Mouse (Mus musculus) neural tube, embryonic 11.5 days (tissue): ENCODE data around the gene Polr3gl. TPM values are rescaled to one million over a fixed set of nuclear protein-coding genes. Genes with fewer than 3 reads are reported as not detected.

Experiments used
- ATAC-seq: fragments of 200-750 bp; cut with Nextera tagmentation; 2 replicates; pipeline ENCODE4 v1.8.0; 2017; ENCODE audit warnings: moderate number of reproducible peaks, mild to moderate bottlenecking, moderate TSS enrichment, moderate library complexity; ENCODE audit not compliant: insufficient read depth, low FRiP score, low TSS enrichment
- DNase-seq: peaks from one replicate; pipeline ENCODE4 v3.0.0-alpha.2; 2015; ENCODE audit warnings: low spot score
- H3K27ac ChIP-seq: fragments of 300-500 bp; sonication (generic); 2 replicates; pipeline ENCODE4 v1.5.1; 2014; ENCODE audit warnings: low read depth, mild to moderate bottlenecking, low read length
- H3K27me3 ChIP-seq: fragments of 300-500 bp; sonication (generic); 2 replicates; pipeline ENCODE4 v1.6.1; 2014; ENCODE audit warnings: mild to moderate bottlenecking, low read length, mixed read lengths; ENCODE audit not compliant: control insufficient read depth, insufficient read depth
- H3K36me3 ChIP-seq: fragments of 300-500 bp; sonication (generic); 2 replicates; pipeline ENCODE4 v1.6.1; 2014; ENCODE audit warnings: mild to moderate bottlenecking, low read length, moderate library complexity, mixed read lengths; ENCODE audit not compliant: control insufficient read depth, insufficient read depth
- H3K4me1 ChIP-seq: fragments of 300-500 bp; sonication (generic); 2 replicates; pipeline ENCODE4 v1.6.1; 2014; ENCODE audit warnings: low read length, mixed read lengths; ENCODE audit not compliant: control insufficient read depth, insufficient read depth
- H3K4me2 ChIP-seq: fragments of 300-500 bp; sonication (generic); 2 replicates; pipeline ENCODE4 v1.6.1; 2014; ENCODE audit warnings: low read depth, mild to moderate bottlenecking, moderate library complexity
- H3K4me3 ChIP-seq: fragments of 300-500 bp; sonication (generic); 2 replicates; pipeline ENCODE4 v1.5.1; 2014; ENCODE audit warnings: low read depth, low read length
- H3K9ac ChIP-seq: fragments of 300-500 bp; sonication (generic); 2 replicates; pipeline ENCODE4 v1.6.1; 2014; ENCODE audit warnings: mild to moderate bottlenecking, low read length
- H3K9me3 ChIP-seq: fragments of 300-500 bp; sonication (generic); 2 replicates; pipeline ENCODE4 v1.6.1; 2016; ENCODE audit warnings: low read length; ENCODE audit not compliant: control insufficient read depth
- WGBS: fragments of 180-500 bp; shearing (Covaris S2); extraction: QIAGEN DNeasy Blood & Tissue Kit; methylation state at CpG from one replicate; pipeline ENCODE4 v1.1.7; 2014; 5-methylcytosine and 5-hydroxymethylcytosine counted together
- polyA plus RNA-seq: library from polyadenylated mRNA; unstranded; fragments of >200 nt; fragmentation: Nextera tagmentation; extraction: Ambion mirVana; gene quantifications from 2 replicates; pipeline ENCODE4 v1.2.1, GENCODE M21; 2014

The Polr3gl gene
- polyA plus RNA-seq, 1 experiment from 2014 or later: 12.8 TPM

GRCm38 (mm10) chr3:96571336-96571735, 22.6 kb downstream of the Polr3gl start:
- Histone ChIP-seq H3K9me3 (no peaks in the 10 kb centered on the region), H3K9ac (no peak overlapping the region), H3K27ac (no peak overlapping the region), H3K36me3 (no peaks in the 10 kb centered on the region), H3K4me1 (peaks cover 3% of the 10 kb centered on the region; the same call in 1 of the 2 replicates), H3K4me3 (no peak overlapping the region), H3K4me2 (no peak overlapping the region), H3K27me3 (no peaks in the 10 kb centered on the region)
- no peak for DNase-seq
- no peak for ATAC-seq
- 70% methylated on average over 2 of the region's 2 CpGs for WGBS

DNA sequence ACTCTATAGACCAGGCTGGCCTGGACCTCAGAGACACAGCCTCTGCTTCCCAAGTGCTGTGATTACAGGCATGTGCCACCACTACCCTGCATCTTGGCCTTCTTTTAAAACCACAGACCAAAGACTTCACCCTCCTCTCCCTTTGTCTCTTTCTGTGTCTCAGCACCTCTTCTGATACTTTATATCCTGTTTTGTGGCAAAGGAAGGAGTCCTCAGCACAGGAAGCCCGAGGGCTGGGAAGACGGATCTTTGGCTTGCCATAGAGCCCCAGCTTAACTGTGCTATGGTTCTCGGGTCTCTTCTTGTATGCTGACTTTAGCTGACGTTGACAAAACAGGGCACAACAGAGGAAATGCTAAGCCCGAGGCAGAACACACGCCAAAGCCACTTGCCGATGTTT, 23.3 kb downstream of the Polr3gl start:
- H3K9me3 ChIP-seq: no peaks in the 10 kb centered on the region
- WGBS: 81% methylated on average over 7 of the region's 7 CpGs

DNA sequence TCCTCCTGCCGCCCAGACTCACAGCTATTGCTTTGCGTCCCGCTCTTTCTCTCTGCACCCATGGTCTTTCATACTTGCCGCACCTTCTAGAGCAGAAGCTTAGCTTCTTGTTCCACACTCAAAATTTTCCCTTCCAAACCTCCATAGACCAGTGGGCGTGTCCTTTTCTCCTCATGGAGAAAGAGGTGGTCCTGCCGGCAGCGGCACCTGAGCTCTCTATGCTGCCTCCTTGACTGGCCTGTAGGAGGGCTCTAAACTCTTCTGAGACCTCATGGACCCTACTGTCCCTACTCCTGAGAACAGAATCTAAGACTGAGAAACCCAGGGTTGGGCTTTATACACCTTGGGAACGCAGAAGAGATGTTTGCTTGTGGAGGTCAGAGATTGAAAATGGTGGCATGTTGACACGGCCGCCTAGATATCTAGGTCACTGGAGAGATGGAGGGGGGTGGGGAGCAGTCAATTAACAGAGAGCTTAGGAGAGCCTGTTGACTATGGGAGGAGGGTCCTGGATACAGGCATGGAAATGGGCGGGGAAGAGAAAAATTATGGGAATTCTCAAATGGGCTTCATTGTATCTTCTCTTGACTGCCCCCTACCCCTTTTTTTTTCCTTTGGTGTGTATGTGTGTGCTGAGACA, 23.9 kb downstream of the Polr3gl start:
- Histone ChIP-seq H3K27me3 (no peaks in the 10 kb centered on the region), H3K9ac (no peak overlapping the region), H3K27ac (no peak overlapping the region), H3K9me3 (no peaks in the 10 kb centered on the region), H3K36me3 (no peaks in the 10 kb centered on the region), H3K4me2 (no peak overlapping the region), H3K4me3 (no peak overlapping the region), H3K4me1 (no peaks in the 10 kb centered on the region)
- DNase-seq (no peak), ATAC-seq (no peak)
- WGBS: 91% methylated on average over 11 of the region's 11 CpGs

More for the DNA sequence above, 23.3 kb downstream of the Polr3gl start:
- no peak overlapping the region for H3K27ac ChIP-seq
- H3K27me3 ChIP-seq: no peaks in the 10 kb centered on the region
- H3K9ac ChIP-seq: no peak overlapping the region
- ATAC-seq: no peak
- no peak for DNase-seq
- no peaks in the 10 kb centered on the region for H3K4me1 ChIP-seq
- H3K36me3 ChIP-seq: no peaks in the 10 kb centered on the region
- H3K4me2 ChIP-seq: no peak overlapping the region
- H3K4me3 ChIP-seq: no peak overlapping the region

GRCm38 (mm10) chr3:96569506-96569905, 24.5 kb downstream of the Polr3gl start:
- ATAC-seq (no peak), DNase-seq (no peak)
- H3K36me3 ChIP-seq: no peaks in the 10 kb centered on the region
- H3K4me3 ChIP-seq: no peak overlapping the region
- no peaks in the 10 kb centered on the region for H3K4me1 ChIP-seq
- WGBS: 93% methylated on average over 13 of the region's 13 CpGs
- H3K9me3 ChIP-seq: no peaks in the 10 kb centered on the region
- no peak overlapping the region for H3K27ac ChIP-seq
- H3K27me3 ChIP-seq: no peaks in the 10 kb centered on the region
- H3K9ac ChIP-seq: no peak overlapping the region
- no peak overlapping the region for H3K4me2 ChIP-seq

- Histone ChIP-seq H3K4me1 (no peaks in the 10 kb centered on the region), H3K9me3 (no peaks in the 10 kb centered on the region), H3K27me3 (no peaks in the 10 kb centered on the region), H3K27ac (no peak overlapping the region), H3K4me2 (no peak overlapping the region), H3K4me3 (no peak overlapping the region), H3K36me3 (no peaks in the 10 kb centered on the region), H3K9ac (no peak overlapping the region)
- WGBS: 71% methylated on average over 8 of the region's 8 CpGs
- DNase-seq (no peak), ATAC-seq (no peak)
Observed at GRCm38 (mm10) chr3:96568605-96569004, 25.4 kb downstream of the Polr3gl start.

DNA sequence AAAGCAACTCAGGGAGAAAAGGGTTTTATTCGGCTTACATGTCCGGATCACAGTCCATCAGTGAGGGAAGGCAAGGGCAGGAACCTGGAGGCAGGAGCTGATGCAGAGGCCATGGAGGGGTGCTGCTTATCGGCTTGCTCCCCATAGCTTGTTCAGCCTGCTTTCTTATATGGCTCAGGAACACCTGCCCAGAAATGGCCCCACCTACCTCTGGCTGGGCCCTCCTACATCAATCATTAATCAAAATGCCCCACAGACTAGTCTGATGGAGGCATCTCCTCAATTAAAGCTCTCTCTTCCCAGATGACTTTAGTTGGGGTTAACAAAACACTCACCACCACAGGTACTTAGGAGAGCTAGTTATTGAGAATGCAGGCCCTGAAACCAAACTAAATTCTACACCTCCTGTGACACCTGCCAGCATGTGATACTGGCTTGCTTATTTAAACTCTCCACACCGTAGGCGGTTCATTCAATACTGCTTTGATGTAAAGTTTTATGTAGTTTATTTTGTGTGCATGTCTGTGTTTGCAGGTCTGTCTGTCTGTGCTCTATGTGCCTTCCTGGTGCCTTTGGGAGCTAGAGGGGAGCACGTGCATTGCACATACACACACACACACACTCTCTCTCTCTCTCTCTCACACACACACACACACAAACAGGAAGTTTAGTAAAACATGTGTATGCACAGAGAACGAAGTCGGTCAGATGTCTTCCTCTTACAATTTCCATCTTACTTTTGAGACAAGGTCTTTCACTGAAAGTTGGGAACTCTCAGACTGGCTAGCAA, 27.1 kb downstream of the Polr3gl start:
- no peak overlapping the region for H3K27ac ChIP-seq
- 84% methylated on average over 8 of the region's 8 CpGs for WGBS
- no peak overlapping the region for H3K4me2 ChIP-seq
- DNase-seq (no peak), ATAC-seq (no peak)
- H3K4me3 ChIP-seq: no peak overlapping the region
- H3K4me1 ChIP-seq: no peaks in the 10 kb centered on the region
- H3K36me3 ChIP-seq: no peaks in the 10 kb centered on the region
- H3K27me3 ChIP-seq: no peaks in the 10 kb centered on the region
- no peak overlapping the region for H3K9ac ChIP-seq
- no peaks in the 10 kb centered on the region for H3K9me3 ChIP-seq

DNA sequence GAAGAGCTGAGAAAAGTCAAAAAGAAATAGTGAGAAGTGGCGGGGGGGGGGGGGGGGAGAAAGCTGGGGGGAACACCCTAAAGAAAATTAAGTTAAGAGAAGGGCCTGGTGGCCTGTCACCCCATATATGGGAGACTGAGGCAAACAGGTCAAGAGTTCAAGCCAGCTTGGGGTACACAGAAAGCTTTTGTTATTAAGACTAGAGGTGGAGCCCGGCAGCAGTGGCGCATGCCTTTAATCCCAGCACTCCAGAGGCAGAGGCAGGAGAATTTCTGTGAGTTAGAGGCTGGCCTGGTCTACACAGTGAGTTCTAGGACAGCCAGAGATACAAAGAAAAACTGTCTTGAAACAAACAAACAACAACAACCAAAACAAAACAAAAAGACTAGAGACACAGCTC, 28.9 kb downstream of the Polr3gl start:
- no peak overlapping the region for H3K9ac ChIP-seq
- H3K4me3 ChIP-seq: no peak overlapping the region
- H3K4me1 ChIP-seq: peaks cover 3% of the 10 kb centered on the region; the same call in 1 of the 2 replicates
- no peaks in the 10 kb centered on the region for H3K27me3 ChIP-seq
- no peak overlapping the region for H3K27ac ChIP-seq
- no peak for ATAC-seq
- H3K4me2 ChIP-seq: no peak overlapping the region
- H3K9me3 ChIP-seq: no peaks in the 10 kb centered on the region
- 94% methylated on average over 2 of the region's 3 CpGs for WGBS
- DNase-seq: no peak
- H3K36me3 ChIP-seq: peaks cover 2% of the 10 kb centered on the region; the same call in 1 of the 2 replicates

GRCm38 (mm10) chr3:96564633-96565032, 29.3 kb downstream of the Polr3gl start:
- DNase-seq: no peak
- Histone ChIP-seq H3K9me3 (no peaks in the 10 kb centered on the region), H3K4me3 (no peak overlapping the region), H3K27ac (no peak overlapping the region), H3K4me2 (no peak overlapping the region), H3K27me3 (no peaks in the 10 kb centered on the region), H3K4me1 (peaks cover 7% of the 10 kb centered on the region), H3K9ac (no peak overlapping the region), H3K36me3 (peaks cover 5% of the 10 kb centered on the region)
- 68% methylated on average over 7 of the region's 7 CpGs for WGBS
- ATAC-seq: no peak
